Comparison of ENCODE assay signal across 30 mouse cellular contexts in genomic region chr2:58456843-58457487, GRCm38 (mm10). TPM values are rescaled to one million over a fixed set of nuclear protein-coding genes. Genes with fewer than 3 reads are reported as not detected.
DNase-seq lines count a peak whose midpoint lies in the region; ATAC-seq lines count a peak whose summit lies in the region.
"Had no signal": no experiment of that assay in that cellular context is flagged by ENCODE, and none has a peak within 500 bp of the region (broad histone marks: within the 10 kb centered on the region; RNA-seq: fewer than 3 reads in every experiment).

No protein-coding gene starts in this region.

- 92% methylated on average over 8 of the region's 8 CpGs for WGBS in midbrain, embryonic 11.5 days
- 96% methylated on average over 8 of the region's 8 CpGs for WGBS in midbrain, embryonic 16.5 days
- 94% methylated on average over 8 of the region's 8 CpGs for WGBS in forebrain, embryonic 13.5 days

- H3K4me3 ChIP-seq in midbrain, embryonic 11.5 days (ENCODE audit: low read depth, low read length): no peak overlapping the region
- no peak overlapping the region for H3K4me3 ChIP-seq in midbrain, embryonic 16.5 days (ENCODE audit: low read depth, low read length)
- H3K4me3 ChIP-seq in forebrain, embryonic 13.5 days: no peak overlapping the region
- H3K4me3 ChIP-seq: embryonic facial prominence, embryonic 15.5 days; erythroblast, embryonic 14.5 days; forebrain, embryonic 10.5 days; heart, embryonic 13.5 days; hindbrain, embryonic 12.5 days had no signal

- no peak for ATAC-seq in midbrain, embryonic 11.5 days (ENCODE audit: low FRiP score)
- ATAC-seq in midbrain, embryonic 16.5 days: no peak
- no peak for ATAC-seq in forebrain, embryonic 13.5 days
- ATAC-seq: CD4-positive, CD25-positive, alpha-beta regulatory T cell, adult 4 months; forebrain, embryonic 16.5 days; hindbrain, embryonic 16.5 days; inflammation-experienced regulatory T-cells, adult 6 months had no signal

- H3K9ac ChIP-seq in midbrain, embryonic 11.5 days (ENCODE audit: low read length): no peak overlapping the region
- no peak overlapping the region for H3K9ac ChIP-seq in midbrain, embryonic 16.5 days (ENCODE audit: low read depth, low read length)
- H3K9ac ChIP-seq in forebrain, embryonic 13.5 days: no peak overlapping the region
- H3K9ac ChIP-seq: embryonic facial prominence, embryonic 15.5 days; heart, embryonic 13.5 days; hindbrain, embryonic 12.5 days had no signal

- peak; percentile 42 for DNase-seq in adrenal gland, adult 2 months
- no peak for DNase-seq in adrenal gland, adult 18-20 months (ENCODE audit: low spot score in 2 of 2)
- DNase-seq in layer of hippocampus, adult 11-12 months (ENCODE audit: low spot score): peak; percentile 22
- no peak for DNase-seq in layer of hippocampus, adult 9-10 months (ENCODE audit: low spot score)
- peak; percentile 66 for DNase-seq in midbrain, embryonic 11.5 days (ENCODE audit: low spot score, missing footprints)
- no peak for DNase-seq in gastrocnemius, postnatal 25 days
- DNase-seq: B cell, adult 2 months; cerebellum, adult 11 months; cerebellum, adult 8-10 months; cerebellum, postnatal 14 days; embryo, embryonic 11 days; gastrocnemius, postnatal 10 days; heart, postnatal 36 days had no signal

- H3K9me3 ChIP-seq in midbrain, embryonic 11.5 days (ENCODE audit: control insufficient read depth, low read length): no peaks in the 10 kb centered on the region
- no peaks in the 10 kb centered on the region for H3K9me3 ChIP-seq in midbrain, embryonic 16.5 days (replicated peaks; ENCODE audit: control insufficient read depth, low read length, poor library complexity, severe bottlenecking)
- no peaks in the 10 kb centered on the region for H3K9me3 ChIP-seq in forebrain, embryonic 13.5 days (replicated peaks)
- H3K9me3 ChIP-seq: embryonic facial prominence, embryonic 15.5 days; heart, embryonic 13.5 days; hindbrain, embryonic 12.5 days had no signal

- H3K4me1 ChIP-seq in midbrain, embryonic 11.5 days (ENCODE audit: control insufficient read depth, insufficient read depth, low read length): no peaks in the 10 kb centered on the region
- no peaks in the 10 kb centered on the region for H3K4me1 ChIP-seq in midbrain, embryonic 16.5 days (ENCODE audit: control insufficient read depth, insufficient read depth, low read length)
- H3K4me1 ChIP-seq in forebrain, embryonic 13.5 days: no peaks in the 10 kb centered on the region
- H3K4me1 ChIP-seq: embryonic facial prominence, embryonic 15.5 days; forebrain, embryonic 10.5 days; heart, embryonic 13.5 days; hindbrain, embryonic 12.5 days had no signal

- H3K27me3 ChIP-seq in midbrain, embryonic 11.5 days (ENCODE audit: control insufficient read depth, insufficient read depth, low read length): no peaks in the 10 kb centered on the region
- H3K27me3 ChIP-seq in midbrain, embryonic 16.5 days (ENCODE audit: control insufficient read depth, insufficient read depth, low read depth, low read length): no peaks in the 10 kb centered on the region
- H3K27me3 ChIP-seq in forebrain, embryonic 13.5 days: no peaks in the 10 kb centered on the region
- H3K27me3 ChIP-seq: embryonic facial prominence, embryonic 15.5 days; heart, embryonic 13.5 days; hindbrain, embryonic 12.5 days had no signal

- no peak overlapping the region for H3K27ac ChIP-seq in midbrain, embryonic 11.5 days (ENCODE audit: low read depth, low read length)
- no peak overlapping the region for H3K27ac ChIP-seq in midbrain, embryonic 16.5 days (ENCODE audit: low read length)
- H3K27ac ChIP-seq in forebrain, embryonic 13.5 days: no peak overlapping the region
- H3K27ac ChIP-seq: embryonic facial prominence, embryonic 15.5 days; forebrain, embryonic 10.5 days; heart, embryonic 13.5 days; hindbrain, embryonic 12.5 days had no signal

- no peak overlapping the region for H3K4me2 ChIP-seq in midbrain, embryonic 11.5 days
- H3K4me2 ChIP-seq in midbrain, embryonic 16.5 days (ENCODE audit: low read length): no peak overlapping the region
- H3K4me2 ChIP-seq in forebrain, embryonic 13.5 days: no peak overlapping the region
- H3K4me2 ChIP-seq: embryonic facial prominence, embryonic 15.5 days; heart, embryonic 13.5 days; hindbrain, embryonic 12.5 days had no signal

- peaks cover 3% of the 10 kb centered on the region; the same call in 1 of the 2 replicates for H3K36me3 ChIP-seq in midbrain, embryonic 11.5 days (ENCODE audit: control insufficient read depth, insufficient read depth, low read length)
- H3K36me3 ChIP-seq in midbrain, embryonic 16.5 days (ENCODE audit: control insufficient read depth, insufficient read depth, low read length): peaks cover 19% of the 10 kb centered on the region
- H3K36me3 ChIP-seq in forebrain, embryonic 13.5 days (ENCODE audit: poor library complexity, severe bottlenecking): peaks cover 46% of the 10 kb centered on the region
- H3K36me3 ChIP-seq: G1E had no signal

RNA-seq across cellular contexts. Expression of gene Gm17409, which starts 13.0 kb away (rescaled TPM):
- total RNA-seq in adrenal gland, adult 2 months (2021): not detected
- polyA plus RNA-seq in adrenal gland, adult 2 months (2012; rRNA removed): not detected in 2 replicates
- not detected for total RNA-seq in adrenal gland, adult 18-20 months (2021)
- polyA plus RNA-seq in midbrain, embryonic 11.5 days (2014; fragmentation: Nextera tagmentation; extraction: Ambion mirVana): not detected in 2 replicates
- polyA plus RNA-seq in midbrain, embryonic 16.5 days (2015; fragmentation: Nextera tagmentation; extraction: Ambion mirVana): not detected in 2 replicates
- polyA plus RNA-seq in forebrain, embryonic 13.5 days (2015; fragmentation: Nextera tagmentation; extraction: Ambion mirVana): not detected in 2 replicates
- not detected for total RNA-seq in gastrocnemius, postnatal 25 days (2021)
- total RNA-seq: common myeloid progenitor, adult 5-6 weeks; G1E; gastrocnemius, postnatal 10 days; heart, postnatal 36 days had no signal
- polyA plus RNA-seq: CD4-positive, CD25-positive, alpha-beta regulatory T cell, adult 4 months; embryonic facial prominence, embryonic 11.5 days; embryonic facial prominence, embryonic 15.5 days; erythroblast, embryonic 14.5 days; forebrain, embryonic 10.5 days; frontal cortex, adult 2 months; G1E; gonadal fat pad, adult 2 months; heart, postnatal 0 days; hindbrain, embryonic 12.5 days; hindbrain, embryonic 16.5 days; inflammation-experienced regulatory T-cells, adult 6 months had no signal

Comparison
In these comparisons a context has a peak if more than half of its experiments do, and no peak if none do; other contexts are left out.
1. DNase-seq: peak in adrenal gland, adult 2 months (single experiment), layer of hippocampus, adult 11-12 months (single experiment) and midbrain, embryonic 11.5 days (single experiment); none in adrenal gland, adult 18-20 months (0 of 2), layer of hippocampus, adult 9-10 months (single experiment) and gastrocnemius, postnatal 25 days (single experiment).